Mouse (Mus musculus): ENCODE data around the gene Usp16. TPM values are rescaled to one million over a fixed set of nuclear protein-coding genes. Genes with fewer than 3 reads are reported as not detected.

The Usp16 gene
- 78.6 and 78.9 TPM in 2 replicates for total RNA-seq (2021)
- long read RNA-seq, experiment 1, transcript Usp16-201 (18 exons, 3,205 nt) = major isoform, 28 of 54 reads
- long read RNA-seq, experiment 1, partial matches to known transcripts = 12 of 54 reads
- long read RNA-seq, experiment 1, other reads (novel, unspliced or antisense) = 13 of 54 reads
- long read RNA-seq, experiment 2, transcript Usp16-201 (18 exons, 3,205 nt) = major isoform, 14 of 27 reads
- long read RNA-seq, experiment 2, partial matches to known transcripts = 6 of 27 reads
- long read RNA-seq, experiment 2, other reads (novel, unspliced or antisense) = 5 of 27 reads

- DNase-seq = peak; percentile 97
Observed at GRCm38 (mm10) chr16:87454419-87455179, at the start of gene Usp16. Gene Usp16 (plus strand): TSS chr16:87454703.

- DNase-seq = peak; percentile 36
Observed at GRCm38 (mm10) chr16:87405001-87405400, 49.5 kb upstream of the Usp16 start.

GRCm38 (mm10) chr16:87420662-87421061, 33.8 kb upstream of the Usp16 start:
- no peak for DNase-seq

DNA sequence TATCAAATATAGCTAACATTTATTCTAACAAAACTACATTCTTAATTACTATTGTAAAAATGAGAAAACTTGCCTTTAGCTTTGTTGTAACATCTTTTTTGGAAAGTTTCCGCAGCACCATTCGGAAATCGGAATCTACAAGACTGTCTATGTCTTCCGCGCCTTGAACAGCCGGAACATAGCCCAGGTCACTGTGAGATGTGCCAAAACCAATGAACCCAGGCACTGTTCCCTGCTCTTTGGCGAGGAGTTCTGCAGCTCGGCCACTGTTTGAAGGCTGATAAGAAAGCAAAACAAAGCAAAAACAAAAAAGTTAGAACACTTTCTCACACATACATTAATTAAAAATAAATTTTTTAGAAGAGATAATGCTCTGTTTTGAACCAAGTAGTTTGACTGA, 27.0 kb upstream of the Usp16 start:
- no peak for DNase-seq

DNA sequence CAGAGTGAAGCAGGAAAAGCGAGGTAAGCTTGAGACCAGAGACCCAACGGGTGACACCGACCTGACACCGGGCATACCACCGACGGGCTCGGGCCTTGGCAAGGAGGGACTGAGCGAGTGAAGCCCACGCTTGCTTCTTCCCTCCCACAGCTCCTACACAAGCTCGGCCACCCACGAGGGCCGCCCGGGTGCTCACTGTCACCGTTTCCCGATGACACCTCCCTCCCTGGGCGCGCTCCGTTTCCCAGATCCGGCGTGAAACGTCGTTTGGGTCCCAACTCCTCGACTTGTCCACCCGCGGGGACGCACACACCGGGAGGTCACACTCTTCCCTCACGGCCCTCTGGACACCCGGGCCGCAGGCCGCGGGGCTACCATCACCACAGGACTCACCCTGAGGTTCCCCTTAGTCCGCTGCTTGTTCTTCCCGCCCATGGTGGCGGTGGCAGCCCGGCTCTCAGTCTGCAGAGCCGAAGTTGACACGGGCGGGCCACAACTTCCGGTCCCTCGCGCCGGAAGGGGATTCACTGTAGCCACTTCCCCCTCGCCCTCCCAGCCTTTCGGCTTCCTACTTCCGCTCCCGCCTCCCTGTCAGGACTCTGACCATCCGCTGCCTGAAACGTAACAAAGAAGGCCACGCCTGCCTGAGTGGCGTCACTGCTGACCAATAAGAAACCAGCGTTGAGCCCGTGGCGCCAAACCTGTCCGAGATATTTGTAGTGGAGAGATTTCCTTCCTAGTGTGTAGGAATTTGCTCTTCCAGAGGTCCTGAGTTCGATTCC, 22.3 kb upstream of the Usp16 start, which contains the start of gene Ltn1:
Gene Ltn1 (minus strand): TSS at position 580 of the 782 bp plus-strand sequence.
- DNase-seq = peak; percentile 99

- DNase-seq = no peak
Observed at GRCm38 (mm10) chr16:87434266-87434665, 20.2 kb upstream of the Usp16 start.

DNA sequence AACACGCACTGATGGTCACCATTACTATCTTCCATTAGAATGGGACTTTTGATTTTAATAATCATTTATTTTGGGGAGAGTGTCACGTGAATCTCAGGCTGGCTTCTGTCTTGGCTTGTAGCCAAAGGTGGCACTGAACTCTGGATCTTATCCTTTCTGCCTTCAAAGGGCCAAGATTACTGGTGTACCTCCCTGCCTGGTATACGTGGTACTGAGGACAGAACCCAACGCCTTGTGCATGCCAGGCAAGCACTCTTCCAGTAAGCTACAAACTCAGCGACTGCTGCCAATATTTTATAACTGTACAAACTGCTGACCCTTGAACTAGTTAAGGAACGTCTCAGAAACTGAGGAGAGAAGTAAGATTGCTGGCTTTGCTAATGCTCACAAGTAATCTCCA, 19.6 kb upstream of the Usp16 start:
- no peak for DNase-seq

DNA sequence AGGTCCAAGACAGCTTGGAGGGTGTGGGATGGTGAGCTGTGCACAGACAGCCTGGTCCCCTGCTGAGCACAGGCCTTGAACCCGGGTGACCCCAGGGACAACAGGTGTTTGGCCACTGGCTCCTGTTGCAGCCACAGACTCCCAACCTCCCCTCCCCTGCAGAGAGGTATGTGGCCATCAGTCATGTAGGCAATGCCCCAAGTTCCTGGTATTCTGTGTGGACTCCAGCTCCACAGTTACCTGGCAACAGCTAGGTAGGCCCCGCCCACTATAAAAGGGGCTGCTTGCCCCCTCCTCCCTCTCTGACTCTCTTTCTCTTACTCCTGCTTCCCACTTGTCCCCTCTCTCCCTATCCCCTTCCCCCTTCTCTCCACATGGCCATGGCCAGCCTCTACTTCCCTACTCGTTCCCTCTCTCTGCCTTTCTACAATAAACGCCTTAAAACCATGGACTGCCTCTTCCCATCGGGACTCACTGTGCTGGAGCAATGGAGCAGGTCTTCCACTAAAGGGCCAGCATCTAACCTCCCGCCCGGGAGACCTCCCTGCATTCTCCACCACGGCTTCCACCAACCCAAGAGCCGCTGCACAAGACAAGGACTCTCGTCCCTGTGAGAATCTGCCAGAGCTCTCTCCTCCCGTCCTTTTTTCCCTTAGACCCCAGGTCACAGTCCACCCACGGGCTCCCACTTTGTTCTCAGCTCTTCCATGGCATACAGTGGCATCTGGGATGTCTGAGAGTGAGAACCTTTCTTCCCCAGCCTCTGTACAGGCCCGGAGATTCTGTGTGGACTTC, 18.9 kb upstream of the Usp16 start:
- DNase-seq = no peak

DNA sequence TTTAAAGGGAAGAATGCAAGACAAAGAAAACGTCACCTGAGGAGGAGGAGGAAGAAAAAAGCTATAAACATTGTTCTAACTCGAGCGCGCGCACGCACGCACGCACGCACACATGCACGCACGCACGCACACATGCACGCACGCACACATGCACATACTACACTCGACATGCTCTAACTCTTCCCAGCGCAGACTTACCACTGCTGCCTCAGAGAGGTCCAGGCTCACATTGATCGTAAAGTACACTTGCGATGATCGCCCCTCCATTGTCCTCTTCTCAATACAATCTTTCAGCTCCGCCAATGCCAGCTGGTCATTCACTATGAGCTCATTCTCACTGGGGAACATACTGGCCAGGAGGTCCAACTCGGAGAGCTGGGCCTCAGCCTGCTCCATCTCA, 17.4 kb upstream of the Usp16 start:
- DNase-seq = no peak

DNA sequence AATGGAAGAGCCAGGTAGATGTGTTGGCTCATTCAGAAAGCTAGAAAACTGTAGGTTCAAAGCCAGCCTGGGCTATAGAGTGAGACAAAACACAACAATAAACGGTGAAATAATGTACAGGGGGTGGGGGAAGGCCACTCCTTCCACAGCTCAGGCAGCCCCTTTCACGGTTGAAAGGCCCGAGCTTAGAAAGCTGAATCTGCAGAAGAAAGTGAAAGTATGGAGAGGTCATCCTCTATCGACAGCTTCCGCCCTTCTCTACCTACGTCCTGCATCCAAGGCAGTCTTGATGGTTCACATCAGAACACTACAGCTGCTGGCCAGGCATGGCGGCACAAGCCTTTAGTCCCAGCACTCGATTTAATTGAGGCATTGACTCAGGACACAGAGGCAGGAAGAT, 15.8 kb upstream of the Usp16 start:
- no peak for DNase-seq

DNA sequence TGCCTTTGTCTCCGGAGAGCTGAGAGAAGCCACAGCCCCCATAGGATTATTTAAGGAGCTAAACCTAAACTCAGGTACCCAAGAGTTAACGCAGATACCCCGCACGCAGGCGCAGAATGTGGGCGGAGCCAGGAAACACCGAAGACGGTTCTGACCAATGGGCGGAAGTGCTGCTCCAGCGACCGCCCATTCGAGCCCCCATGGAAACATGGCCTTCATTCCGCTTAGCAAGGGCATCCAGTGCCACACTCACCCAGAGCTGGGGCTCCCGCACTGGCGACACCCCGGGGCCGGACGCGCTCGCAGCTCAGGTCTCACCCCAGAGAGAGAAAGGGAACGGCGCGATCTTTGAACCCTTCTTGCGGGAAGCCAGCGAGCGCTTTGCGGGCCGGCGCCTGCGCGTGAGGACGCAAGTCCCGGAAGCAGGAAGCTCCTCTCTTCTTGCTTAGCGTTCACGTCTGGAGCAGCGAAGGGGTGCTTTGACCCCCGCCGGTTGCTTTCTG, 14.3 kb upstream of the Usp16 start, which contains the start of gene Rwdd2b:
Gene Rwdd2b (minus strand): TSS at position 390 of the 503 bp plus-strand sequence.
- peak; percentile 96 for DNase-seq

- peak; percentile 22 for DNase-seq
Observed at GRCm38 (mm10) chr16:87441089-87441488, 13.4 kb upstream of the Usp16 start.

- no peak for DNase-seq
Observed at GRCm38 (mm10) chr16:87442291-87442690, 12.2 kb upstream of the Usp16 start.

DNA sequence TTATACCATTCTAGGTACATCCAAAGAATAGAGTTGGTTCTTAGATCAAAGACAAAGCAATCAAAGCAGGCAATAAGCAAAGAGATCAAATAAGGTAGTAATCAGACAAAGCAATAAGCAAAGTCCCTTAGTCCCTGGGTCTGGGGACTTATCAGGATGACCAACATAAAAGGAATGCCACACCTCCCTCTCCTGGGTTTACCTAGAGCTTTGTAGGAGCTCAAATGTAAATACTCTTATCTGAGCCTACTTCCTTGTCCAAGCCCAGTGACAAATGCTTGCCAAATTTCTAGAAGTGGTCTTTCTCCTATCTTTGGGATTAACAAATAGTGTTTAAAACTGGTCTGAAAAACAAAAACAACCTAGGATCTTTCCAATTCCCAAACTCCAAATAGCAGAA, 11.3 kb upstream of the Usp16 start:
- no peak for DNase-seq

DNA sequence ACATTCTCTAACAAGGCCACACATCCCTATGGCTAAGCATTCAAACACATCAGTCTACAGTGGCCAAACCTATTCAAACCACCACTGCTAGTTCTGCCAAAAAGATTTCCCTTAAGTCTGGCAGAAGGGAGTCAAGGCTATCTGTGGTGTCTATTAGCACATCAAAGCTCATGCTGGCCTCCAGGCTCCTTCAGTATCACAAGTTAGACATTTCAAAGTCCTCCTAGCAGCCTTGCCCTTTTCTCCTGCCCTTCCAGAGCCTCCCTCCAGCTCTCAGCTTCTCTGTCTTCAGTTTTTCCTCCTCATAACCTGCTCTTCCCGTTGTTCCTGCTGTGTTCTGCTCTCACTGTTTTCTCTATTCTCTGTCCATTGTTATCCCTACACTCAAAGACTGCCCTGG, 10.4 kb upstream of the Usp16 start:
- DNase-seq = peak; percentile 25

DNA sequence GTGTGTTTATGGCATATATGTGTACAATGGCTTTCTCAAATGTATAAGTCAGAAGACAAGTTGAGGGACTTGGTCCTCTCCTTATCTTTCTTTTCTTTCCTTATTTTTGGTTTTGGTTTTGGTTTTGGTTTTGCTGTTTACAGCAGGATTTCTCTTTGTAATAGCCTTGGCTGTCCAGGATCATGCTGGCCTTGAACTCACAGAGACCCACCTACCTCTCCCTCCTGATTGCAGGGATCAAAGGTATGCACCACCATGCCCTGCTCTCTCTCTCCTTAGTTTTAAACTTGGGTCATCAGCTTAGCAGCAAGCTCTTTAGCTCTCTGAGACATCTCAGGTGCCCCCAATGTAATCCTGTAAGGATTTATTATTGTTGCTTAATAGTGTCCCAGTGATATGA, 9.4 kb upstream of the Usp16 start:
- no peak for DNase-seq

- DNase-seq = no peak
Observed at GRCm38 (mm10) chr16:87445528-87445927, 9.0 kb upstream of the Usp16 start.

DNA sequence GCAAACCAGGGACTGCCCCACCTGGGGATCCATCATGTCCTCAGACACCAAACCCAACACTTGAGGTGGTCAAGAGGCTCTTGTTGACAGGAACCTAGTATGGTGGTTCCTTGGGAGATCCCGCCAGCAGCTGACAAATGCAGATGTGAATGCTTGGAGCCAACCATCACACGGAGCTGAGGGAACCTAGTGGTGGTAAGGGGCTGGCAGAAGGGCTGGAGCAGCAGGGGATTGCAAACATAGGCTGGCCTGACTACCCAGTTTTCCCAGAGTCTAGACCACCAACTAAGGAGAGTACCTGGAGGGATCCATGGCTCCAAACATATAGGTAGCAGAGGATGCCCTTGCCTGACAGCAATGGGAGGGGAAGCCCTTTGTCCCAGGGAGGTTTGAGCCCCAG, 1.3 kb upstream of the Usp16 start:
- DNase-seq = no peak

DNA sequence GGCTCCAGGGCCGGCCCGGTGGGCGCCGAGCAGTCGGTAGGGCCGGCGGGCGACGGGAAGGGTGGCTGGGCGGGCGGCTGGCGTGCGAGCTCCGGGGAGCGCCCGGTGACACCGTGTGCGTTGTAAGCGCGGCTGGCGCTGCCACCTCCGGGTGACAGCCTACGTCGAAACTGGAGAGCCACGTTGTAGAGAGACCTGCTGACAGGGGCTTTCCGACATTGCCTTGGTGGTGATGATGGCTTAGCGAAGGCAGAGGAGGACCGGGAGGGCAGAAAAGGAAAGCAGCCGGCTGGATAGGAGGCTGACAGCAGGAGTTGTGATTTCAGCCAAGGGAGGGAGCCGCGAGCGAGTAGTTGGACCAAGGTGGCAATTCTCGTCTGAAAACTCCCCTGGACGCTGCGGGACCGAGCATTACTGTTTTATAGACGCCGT, 693 bp downstream of the Usp16 start:
- DNase-seq = no peak

- DNase-seq = no peak
Observed at GRCm38 (mm10) chr16:87458752-87459151, 4.2 kb downstream of the Usp16 start.

DNA sequence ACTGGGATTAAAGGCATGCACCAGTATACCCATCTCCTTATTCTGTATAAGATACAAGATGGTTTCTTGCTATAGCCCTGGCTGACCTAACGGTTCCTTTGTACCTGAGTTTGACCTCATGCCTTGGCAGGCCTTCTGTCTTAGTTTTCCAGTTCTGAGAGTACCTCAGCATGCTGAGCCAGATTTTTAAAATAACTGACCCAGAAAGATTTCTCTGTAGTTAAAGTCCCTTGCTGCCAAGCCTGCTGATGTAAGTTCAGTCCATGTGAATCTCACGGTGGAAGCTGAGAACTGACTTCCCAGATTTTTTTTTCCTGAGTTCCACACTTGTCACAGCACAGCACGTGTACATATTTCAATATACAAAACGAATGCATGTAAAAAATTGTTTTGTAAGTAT, 16.1 kb downstream of the Usp16 start:
- no peak for DNase-seq

DNA sequence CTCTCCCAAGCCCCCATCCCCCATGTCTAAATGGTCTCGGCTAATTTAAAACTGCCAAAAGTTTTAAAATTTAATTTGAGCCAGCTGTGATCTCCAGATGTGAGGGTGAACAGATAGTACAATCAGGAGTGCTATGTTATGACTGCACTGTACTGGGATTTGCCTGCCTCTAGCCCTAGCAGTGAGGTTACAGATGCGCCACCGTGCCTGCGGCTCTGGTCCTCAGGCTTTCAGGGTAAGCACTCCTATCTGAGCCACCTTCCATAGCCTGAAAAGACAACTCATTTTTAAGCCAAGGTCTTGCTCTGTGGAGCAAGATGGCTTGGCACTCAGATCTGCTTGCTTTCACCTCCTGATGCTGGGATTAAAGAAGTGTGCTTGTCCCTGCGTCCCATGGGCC, 29.9 kb downstream of the Usp16 start:
- DNase-seq = no peak
